Mouse (Mus musculus) layer of hippocampus, postnatal 14 days (tissue): Measurements from ENCODE around the gene Macrod2. TPM values are rescaled to one million over a fixed set of nuclear protein-coding genes. Genes with fewer than 3 reads are reported as not detected.

Source experiments
- DNase-seq, 2 experiments: peaks; one replicate each; pipeline ENCODE4 v3.0.0; 2021 to 2022; ENCODE audit warnings: low spot score in 2 of 2, mixed read lengths in 1 of 2
- total RNA-seq, 2 experiments: library from RNA; stranded (reverse); gene quantifications; 2 replicates each; pipeline ENCODE4 v1.2.3; 2021

Macrod2 gene
- total RNA-seq, 2 experiments from 2014 or later = 48.7 to 54.6 TPM

DNA sequence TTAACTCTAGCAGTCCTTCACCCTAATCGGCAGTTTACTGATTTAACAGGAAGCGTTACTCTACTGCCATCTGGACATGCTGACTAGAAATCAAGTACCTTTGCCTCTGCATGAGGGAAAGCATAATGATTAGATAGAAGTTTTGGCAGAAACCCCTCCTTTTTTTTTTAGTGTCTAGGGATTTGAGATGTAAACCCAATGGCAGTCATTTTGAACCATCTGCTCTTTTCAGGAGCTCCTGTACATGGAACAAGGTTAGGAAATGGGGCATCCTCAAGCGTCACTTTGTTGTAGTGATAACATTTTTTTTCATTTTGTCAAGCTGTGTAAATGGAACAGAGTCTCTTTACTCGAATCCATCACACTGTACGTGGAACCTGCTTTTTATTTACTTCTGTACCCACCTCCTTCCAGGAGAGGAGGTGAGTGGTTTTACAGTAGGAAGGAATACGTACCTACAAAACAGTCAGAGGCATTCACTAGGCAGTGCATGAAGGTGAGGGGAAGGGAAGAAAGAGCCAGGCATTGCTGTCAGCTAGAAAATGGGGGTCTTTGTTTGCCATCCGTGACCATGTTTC lies 503.4 kb downstream of the Macrod2 start:
- DNase-seq = no peak

DNA sequence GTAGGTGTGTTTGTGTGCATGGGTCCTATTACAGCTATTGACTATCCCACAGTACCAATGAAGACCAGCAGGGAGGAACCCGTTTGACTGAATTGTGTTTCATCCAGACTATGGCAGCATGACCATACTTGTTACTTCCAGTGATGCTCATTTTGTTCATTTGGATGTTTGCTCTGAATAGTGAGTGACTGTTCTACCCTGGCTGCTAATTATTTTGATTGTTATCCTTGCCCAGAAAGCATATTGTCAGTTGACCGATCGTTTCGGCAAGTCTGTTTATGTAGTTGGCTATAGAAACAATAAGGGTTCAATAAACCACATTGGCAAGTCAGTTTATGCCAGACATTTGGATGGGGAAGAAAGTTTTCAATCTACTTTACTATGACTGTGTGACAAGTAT lies 510.2 kb downstream of the Macrod2 start:
- DNase-seq = no peak

GRCm38 (mm10) chr2:140906123-140906522 lies 511.0 kb downstream of the Macrod2 start:
- DNase-seq = no peak

DNA sequence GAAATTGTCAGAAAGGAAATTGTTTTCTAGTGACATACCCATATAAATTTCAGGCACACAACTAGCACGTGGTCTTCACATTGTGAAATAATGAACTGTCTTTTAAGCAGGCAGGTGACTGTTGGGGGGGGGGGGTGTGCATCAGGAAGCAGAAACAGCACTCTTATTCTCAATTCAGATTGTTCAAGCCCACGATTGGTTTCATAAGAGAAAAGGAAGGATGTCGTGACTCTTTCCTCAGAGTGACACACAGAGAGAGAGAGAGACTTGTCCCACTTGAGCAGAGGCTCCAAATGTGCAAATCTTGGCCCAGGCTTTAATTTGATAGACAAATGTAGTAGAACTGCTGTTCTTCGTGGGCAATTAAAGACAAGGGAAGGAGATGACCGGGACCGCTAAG lies 516.4 kb downstream of the Macrod2 start:
- no peak for DNase-seq

GRCm38 (mm10) chr2:140912179-140912578 lies 517.1 kb downstream of the Macrod2 start:
- DNase-seq = no peak

DNA sequence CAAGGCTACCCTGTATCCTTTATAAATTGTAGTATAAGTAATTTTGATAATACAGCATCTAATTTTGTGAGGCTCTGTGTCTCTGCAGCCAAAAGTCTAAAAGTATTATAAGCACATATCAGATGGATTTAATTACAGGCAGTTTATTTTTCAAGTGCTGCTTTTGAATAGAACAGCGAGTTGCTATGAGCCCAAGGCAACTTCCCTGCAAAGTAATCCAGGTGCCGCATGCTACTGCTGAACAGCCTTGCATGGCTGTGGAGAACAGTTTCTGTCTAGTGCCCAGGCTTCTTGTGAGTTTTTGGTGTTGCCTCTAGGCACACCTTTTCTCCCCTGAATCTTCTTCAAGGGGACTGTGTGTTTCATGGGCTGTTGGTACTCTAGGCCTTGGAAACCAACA lies 517.8 kb downstream of the Macrod2 start:
- no peak for DNase-seq

GRCm38 (mm10) chr2:140913679-140914412 lies 518.7 kb downstream of the Macrod2 start:
- no peak for DNase-seq

DNA sequence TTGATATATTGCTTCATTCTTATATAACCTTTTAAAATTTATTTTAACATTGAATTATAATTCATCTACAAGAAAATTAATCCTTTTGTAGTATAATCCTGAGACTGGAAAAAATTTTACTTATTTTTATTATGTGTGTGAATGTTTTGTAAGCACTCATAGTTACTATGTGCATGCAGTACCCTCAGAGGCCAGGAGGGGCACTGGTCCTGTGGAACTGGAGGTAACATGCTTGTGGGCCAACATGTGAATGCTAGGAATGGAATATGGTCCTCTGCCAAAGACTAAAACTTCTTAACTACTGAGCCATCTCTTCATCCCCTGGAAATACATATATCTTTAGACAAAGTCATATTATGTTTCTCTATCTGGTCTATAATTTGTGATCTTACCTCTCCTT lies 531.8 kb downstream of the Macrod2 start:
- no peak for DNase-seq

DNA sequence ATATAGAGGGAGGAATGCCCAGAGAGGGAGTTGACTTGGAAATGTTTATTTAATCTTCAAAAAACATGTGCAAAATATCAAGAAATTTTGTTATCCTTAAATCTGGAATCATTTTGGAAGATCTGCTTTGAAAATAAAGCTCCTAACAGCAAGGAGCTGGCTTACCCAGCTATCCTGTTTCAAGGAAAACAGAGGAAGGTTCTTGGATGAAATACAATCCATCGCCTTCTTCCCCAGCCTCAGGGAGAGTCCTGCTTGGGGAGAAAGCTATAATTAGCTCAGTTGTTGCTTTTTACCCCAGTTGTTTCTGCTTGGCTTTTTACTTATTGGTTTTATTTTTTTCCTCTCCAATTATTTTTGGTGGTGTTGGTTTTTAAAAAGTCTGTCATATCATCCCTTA lies 539.4 kb downstream of the Macrod2 start:
- no peak for DNase-seq

DNA sequence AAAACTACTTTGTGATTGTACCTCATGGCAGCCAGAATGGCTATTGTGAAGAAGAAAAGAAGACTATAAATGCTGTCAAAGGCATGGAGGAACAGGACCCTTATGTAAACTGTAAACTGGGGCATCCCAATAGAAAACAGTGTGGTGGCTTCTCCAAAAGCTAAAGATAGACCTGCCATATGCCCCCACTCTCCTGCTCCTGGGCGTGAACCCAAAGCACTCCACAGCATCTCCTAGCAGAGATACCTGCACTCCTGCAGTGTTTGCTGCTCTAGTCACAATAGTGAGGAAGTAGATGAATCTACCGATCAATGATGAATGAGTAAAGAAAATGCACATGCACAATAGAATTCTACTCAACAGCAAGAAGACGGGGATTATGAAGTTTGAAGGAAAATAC lies 554.4 kb downstream of the Macrod2 start:
- no peak for DNase-seq

DNA sequence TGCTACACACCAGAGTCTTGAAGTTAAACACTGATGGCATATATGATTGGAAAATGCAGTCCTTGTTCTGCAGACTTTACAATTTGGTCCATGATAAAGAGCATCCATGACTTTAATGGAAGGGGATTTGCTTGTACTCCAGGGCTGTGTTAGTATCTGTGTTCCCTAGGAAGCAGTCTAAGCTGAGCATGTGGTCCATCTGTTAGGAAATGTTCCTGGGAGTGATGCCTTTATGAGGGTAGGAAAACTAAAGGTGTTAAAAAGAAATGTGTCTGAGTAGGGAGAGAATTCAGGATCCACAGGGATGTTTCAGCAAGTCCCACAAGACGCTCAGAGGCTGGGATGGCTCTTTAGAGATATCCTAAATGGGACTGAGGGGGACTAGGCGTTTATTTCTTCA lies 564.1 kb downstream of the Macrod2 start:
- DNase-seq = peak; percentile 9 to 35

GRCm38 (mm10) chr2:140970181-140970580 lies 575.1 kb downstream of the Macrod2 start:
- DNase-seq = no peak

GRCm38 (mm10) chr2:140971845-140972244 lies 576.7 kb downstream of the Macrod2 start:
- no peak for DNase-seq

DNA sequence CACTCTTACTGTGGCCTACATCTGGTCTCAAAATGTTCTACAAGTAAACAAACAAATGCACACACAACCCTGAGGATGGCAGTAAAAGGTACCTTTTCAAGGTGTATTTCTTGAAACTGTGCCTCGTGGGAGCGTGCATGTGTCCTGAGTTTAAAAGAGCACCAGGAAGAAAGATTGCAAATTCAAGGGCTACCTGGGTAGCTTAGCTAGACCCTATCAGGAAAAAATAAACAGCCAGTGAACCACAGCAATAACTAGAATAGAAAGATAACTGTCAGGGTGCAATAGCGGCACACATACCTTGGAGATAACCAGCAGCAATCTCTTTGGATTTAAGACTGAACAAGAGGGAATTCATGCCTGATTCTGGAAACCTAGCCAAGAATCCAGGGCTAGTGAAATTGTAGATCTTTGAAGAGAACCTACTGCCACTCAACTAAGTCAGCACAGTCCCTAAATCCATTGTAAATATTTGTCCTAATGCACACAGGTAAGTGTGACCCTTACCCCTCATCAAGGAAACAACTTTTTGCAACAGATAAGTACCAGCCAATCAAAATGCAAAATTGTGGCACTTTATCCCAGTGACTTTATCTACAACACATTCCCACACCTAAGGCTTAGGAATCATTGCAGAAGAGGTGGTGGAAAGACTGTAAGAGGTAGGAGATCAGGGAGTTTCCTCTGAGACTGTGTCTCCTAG lies 590.7 kb downstream of the Macrod2 start:
- DNase-seq = no peak

DNA sequence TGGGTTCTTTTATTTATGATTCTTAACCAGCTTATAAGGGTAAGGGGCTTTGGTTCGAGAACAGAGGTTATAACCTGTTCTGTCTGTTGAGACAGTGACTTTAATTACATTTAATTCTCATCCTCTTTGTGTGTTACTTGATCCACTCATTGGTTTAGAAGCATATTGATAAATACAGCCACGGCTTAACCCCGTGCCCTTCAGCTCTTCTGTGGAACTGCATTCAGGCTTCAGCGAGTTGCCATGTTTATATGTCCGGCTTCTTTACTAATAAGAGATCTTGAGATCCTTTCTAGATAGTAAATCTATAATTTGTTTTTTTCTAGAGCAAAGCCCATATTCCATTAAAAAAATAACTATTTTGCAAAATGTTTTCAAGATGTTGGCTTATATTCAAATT lies 608.7 kb downstream of the Macrod2 start:
- no peak for DNase-seq

DNA sequence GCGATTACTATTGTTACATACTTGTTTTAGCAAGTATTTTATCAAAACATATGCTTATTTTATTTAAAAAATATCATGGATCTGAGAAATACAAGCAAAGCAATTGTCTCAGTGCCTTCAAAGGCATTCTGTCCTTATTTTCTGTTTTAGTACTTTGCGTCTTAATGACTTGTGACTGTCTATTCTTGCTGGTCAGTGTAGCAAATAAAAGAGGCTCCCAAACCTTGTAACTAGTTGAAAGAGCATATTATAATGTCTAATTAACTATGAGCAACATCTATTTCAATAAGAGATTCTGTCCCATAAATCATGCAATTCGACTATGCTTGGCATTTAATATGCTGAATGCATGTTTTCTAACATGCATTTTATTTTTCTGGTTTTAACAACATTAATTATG lies 609.2 kb downstream of the Macrod2 start:
- DNase-seq = no peak

DNA sequence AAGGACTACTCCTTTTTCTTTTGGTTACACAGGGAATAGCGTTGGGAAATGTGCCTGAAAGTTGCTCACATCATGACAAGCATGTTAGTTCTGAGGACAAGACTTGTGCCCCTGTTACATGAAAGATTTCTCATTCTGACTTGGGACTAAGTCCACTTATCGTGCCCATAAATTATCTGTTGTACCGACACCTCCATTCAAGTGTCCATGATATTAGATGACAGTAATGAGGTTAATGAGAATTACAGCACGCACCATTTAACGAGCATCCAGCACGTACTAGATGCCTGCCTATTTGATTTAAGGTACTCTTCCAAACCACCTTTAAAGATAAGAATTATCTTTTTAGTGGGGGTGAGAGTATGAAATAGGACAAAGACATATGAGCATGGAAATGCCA lies 610.5 kb downstream of the Macrod2 start:
- no peak for DNase-seq

- DNase-seq = no peak
These were observed 612.6 kb downstream of the Macrod2 start for GRCm38 (mm10) chr2:141007725-141008124.

- no peak for DNase-seq
These were observed 613.3 kb downstream of the Macrod2 start for GRCm38 (mm10) chr2:141008458-141008857.

DNA sequence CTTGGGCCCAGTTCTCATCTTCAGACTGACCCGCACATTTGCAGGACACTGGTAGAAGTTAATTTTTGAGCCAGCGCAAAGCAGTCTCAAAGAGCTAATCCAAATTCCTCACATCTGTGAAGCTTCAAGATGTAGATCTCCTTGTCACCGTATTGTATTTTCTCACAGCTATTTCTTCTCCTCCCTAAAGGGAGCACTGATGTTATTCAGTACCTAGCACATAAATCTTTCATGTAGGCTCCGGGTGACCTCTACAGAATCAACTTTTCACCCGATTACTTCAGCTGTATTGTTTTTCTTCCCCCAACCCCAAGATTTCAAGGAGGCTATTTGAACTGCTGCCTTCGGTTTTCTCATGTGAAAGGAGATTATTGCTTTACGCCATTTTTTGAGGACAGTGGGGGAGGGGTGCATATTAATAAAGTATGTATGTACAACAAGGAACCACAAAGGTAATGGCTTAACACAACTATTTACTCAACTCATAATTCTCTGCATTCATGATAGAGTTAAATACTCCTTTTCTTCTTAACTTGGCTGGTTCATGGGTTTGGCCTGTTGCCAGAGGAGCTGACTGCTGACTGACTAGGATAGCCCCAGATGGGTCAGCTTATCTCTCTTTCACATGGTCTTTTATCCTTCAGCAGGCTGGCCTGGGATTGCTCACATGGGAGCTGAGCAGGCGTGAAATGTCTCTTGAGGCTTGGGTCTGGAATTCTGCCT lies 618.5 kb downstream of the Macrod2 start:
- DNase-seq = no peak

- no peak for DNase-seq
These were observed 627.9 kb downstream of the Macrod2 start for GRCm38 (mm10) chr2:141022971-141023370.

GRCm38 (mm10) chr2:141023916-141024315 lies 628.8 kb downstream of the Macrod2 start:
- no peak for DNase-seq
